Mouse (Mus musculus) right cerebral cortex, postnatal 4 days (tissue): ENCODE measurements around the gene Stx7.
"Not testable (repeated sequence)": the region's sequence is repeated elsewhere in the genome, so short reads cannot be mapped to it uniquely, and the experiment has no call there.

Experiments
- DNase-seq: peaks from one replicate; pipeline ENCODE4 v3.0.0-alpha.2; 2022

Stx7 gene

DNA sequence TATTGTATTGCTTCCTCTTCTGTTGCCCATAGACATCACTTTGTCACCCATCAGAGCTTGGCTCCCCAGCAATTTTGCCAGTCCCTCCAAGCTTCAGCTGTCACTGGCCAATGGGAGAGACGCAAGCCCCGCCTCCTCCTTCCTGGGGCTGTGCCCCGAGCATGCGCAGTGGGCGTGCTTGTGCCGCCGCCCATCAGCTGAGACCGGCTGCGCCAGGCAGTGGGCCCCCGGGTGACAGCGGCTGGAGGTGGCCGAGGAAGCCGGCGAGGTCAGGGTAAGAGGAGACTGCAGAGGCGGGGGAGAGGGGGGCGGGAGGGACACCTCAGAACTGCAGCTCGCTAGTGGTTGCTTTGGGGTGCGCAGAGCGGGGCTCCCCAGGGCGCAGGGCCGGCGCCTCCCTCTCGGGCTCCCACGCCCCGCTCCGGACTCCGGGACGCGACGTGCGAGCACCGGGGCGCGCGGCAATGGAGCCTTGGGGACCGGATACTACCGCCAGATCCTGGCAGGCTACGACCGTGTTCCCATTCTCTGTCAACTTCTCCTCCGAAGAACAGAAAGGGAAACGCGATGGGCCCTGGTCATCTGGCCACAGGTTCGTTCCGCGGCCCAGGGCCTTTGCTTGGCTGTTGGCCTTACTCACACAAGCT lies at the start of gene Stx7:
TSS of gene Stx7 (plus strand) at position 168 of the 647 bp plus-strand sequence.
- peak; percentile 89 for DNase-seq

DNA sequence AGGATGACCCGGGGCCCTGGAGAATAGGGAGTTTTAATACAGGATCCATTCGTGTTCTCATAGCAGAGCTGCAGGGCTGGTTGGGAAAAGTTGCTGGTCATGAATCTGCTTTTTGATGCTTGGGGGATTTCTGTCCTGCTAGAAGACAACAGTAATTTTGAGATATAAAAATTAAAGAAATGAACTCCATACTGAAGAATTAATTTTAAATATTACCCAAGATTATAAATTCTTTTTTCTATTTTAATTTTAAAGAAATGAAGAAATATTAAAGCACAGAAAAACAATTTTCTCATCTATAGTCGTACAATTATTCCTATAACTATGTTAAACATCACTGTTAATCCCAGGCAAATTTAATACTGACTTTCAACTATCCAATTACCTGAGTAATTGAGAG lies 47.3 kb upstream of the Stx7 start, which contains the start of gene Taar8c:
TSS of gene Taar8c (minus strand) at position 101 of the 400 bp plus-strand sequence.
- not testable (repeated sequence) for DNase-seq

DNA sequence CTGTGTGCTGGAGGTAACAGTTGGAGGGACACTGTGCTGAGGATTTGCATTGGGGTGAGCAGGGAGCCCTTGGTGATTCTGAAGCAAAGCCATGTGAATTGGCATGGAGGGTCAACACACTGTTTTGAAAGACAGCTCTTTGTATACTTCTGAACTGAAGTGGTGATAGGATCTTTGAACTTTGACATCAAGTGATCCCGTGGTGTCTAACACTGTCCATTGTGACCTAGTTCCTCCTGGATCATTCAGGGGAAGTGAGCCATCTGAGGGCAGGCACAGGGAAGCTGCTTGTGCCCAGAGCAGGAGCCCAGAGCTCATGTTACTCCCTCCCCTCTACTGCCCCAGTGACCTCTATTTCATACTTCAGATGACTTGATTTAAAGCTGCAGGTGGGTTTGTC lies 45.8 kb upstream of the Stx7 start:
- DNase-seq: not testable (repeated sequence)

DNA sequence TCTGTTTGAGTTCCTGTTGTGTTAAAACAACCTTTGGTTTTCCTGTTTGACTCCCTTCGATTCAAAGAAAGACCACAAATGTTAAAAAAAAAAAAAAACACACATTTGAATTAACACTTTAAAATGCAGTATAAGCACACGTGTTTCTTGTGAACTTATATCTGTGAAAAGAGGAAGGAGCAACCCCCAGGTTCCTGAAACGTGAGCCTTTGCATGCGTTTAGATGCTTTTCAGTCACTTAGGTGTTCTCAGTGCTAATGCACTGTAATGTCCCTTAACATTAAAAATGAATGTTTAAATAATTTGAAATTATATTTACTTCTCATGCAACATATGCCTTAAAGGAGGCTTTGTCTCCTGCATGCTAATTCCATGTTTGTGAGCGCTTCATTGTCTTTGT lies 41.4 kb upstream of the Stx7 start:
- no peak for DNase-seq

DNA sequence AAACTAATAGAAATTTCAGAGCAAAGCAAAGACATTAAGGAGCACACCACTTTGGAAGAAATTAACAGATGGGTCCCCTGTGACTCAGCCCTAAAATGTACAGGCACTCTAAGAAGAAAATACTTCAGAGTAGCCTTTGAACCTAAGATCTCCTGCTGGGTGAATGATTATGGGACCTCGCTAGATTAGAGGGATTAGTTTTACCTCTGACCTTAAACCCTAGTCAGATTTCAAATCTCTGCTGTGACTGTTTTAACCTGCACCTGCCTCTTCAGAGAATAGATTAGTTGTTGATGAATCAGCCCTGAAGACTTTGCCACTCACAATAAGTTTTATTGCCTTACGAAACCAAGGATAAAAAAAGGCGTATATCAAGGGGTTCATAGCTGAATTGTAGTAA lies 40.9 kb upstream of the Stx7 start:
- no peak for DNase-seq

DNA sequence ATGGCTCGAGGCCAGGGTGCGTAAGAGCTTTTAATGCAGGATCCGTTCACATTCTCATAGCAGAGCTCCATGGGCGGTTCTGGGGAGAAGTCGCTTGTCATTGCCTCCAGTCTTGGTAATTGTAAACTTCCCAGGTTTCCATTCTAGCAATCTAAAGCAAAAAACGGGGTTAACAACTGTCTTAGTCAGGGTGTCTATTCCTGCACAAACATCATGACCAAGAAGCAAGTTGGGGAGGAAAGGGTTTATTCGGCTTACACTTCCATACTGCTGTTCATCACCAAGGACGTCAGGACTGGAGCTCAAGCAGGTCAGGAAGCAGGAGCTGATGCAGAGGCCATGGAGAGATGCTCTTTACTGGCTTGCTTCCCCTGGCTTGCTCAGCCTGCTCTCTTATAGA lies 39.7 kb upstream of the Stx7 start, which contains the start of gene Taar9:
TSS of gene Taar9 (minus strand) at position 101 of the 400 bp plus-strand sequence.
- not testable (repeated sequence) for DNase-seq

DNA sequence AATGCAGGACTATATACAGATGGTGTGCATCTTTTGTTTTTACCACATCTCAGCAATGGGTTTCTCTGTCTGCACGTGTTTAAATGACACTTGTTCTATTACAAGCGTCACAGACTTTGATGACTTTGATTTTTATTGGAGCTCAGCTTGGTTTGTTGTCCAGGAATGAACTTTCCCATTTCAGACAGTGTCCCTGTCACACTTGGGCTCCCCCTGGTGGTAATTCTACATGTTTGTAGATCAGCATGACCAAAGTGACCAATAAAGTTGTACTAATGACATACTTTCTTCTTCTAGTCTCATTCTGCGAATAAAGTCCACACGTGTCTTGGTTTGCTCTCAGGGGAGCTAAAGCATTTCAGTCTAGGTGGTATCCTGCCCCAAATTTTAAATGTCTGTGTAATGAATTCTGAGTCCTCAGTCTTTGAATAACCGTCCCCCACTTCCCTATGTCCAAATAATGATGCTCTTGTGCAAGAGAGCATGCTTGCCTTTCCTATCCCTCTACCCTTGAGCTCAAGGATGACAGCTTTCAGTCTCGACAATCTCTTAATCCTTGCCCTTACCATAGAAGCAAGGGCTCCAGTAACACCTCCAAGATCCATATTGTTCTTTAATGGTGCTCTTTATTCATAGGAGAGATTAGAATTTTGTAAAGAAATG lies 37.9 kb upstream of the Stx7 start:
- peak; percentile 22 for DNase-seq

DNA sequence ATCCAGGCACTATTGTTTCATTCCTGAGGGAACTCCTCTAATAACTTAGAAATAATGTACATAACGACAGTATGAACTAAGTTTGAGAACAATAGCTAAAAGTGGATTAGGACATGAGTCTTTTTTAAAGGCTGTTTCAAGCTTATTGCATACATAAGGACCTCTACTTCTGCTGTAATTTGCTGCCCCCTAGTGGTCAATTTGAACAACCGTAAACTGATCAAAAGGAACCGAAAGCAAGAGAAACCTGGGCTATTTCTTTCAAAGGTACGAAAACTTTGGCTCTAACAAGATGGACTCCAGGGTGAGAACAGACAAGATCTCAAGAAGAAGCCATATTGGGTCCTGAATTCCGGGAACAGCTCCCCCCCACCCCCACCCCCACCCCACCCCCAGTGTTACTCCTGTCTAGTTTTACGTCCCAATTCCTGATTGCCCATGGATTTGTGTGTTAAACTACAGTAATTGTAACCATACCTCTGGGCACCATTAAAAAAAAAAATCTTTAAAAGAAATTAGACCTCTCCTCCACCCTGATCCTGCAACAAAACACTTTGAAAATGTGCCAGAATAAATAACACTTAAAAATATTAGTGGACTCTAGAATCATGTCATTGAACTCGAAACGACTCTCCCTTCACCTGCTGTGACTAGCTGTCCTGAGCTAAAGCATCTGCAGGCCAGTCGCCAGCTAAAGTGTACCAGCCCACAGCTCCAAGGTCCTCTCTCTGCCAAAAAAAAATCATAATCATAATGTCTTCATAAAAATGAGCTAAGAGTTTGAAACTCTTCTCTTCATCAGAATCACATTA lies 17.4 kb upstream of the Stx7 start:
- peak; percentile 48 for DNase-seq

DNA sequence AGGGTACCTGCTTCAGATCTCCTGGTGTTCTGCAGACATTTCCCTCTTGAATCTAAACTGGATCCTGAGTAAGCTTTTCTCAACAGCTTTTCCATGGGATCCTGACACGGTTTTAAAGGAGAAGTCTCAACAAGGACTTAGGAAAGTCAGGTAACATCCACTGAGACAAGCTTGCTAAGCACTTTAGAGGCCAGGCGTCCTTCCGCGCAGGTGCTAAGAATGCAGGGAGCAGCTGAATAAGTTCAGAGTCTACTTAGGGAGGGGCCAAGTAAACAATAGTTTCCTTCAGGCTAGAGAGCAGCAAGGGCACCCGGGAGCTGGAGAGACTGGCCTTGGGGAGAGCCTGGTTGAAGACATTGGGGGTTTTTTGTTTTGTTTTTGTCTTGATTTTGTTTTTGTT lies 16.8 kb upstream of the Stx7 start:
- no peak for DNase-seq

DNA sequence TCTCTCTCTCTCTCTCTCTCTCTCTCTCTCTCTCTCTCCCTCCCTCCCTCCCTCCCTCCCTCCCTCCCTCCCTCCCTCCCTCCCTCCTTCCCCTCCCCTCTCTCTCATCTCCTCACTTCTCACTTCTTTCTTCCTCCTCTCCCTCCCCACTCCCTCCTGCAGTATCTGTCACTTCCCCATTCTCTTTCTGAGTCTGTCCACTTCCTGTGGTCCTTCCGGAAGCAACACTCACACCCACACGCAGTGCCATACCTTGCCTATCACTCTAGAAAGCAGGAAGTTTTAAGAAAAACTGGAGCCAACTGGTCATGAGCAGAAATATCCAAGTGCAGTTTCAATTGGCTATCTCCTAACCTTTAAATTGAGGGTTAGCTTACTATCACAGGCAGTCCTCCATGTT lies 16.0 kb upstream of the Stx7 start:
- DNase-seq: no peak

DNA sequence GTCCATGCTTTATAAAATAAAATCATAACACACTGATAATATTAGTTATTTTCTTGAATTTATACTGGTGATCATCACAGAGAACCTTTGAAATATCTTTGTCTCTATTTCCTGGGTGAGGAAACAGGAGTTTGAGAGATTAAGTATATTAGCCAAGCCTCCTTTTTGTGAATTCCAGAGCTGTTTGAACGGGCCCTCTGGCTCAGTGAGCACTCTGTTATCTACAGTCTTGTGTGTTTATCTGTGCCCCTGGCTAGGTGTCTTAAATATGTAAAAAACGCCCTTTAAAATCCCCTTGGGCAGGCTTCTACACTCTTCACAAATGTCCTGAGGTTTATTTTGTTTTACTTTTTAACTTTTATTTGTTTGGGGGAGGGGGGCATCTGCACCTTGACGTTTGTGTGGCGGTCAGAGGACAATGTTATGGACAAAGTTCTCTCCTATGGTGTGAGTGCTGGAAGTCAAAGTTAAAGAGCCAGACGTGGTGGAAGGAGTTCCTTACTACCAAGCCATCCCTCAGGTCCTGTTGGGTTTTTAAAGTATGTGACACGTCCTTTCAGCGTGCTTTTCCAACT lies 14.9 kb upstream of the Stx7 start:
- no peak for DNase-seq

DNA sequence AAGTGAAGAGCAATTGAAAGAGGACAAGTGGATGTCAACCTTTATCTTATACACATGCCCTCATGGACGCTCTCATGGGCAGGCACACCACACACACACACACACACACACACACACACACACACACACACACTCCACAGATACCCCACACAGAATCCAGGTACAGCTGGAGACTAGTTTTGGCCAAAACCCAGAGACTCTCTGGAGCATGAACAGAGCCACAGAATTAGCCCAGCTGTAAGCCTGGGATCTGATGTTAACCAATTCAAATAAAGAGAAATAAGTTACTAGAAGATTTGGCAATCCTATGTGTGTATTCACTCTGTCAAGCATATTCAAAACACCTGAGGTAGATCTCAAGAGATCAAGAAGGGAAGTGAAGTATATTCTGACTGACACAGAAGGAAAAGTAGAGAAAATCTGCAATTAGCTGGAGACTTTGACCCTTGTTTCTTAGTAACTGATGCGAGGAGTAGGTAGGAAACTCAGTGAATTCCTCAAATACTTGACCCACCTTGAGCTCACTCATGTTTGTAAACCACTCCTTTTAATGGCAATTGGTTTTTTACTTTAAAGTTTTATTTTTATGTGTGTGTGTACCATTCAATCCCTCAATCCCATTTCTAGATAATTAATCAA lies 10.4 kb upstream of the Stx7 start:
- no peak for DNase-seq

DNA sequence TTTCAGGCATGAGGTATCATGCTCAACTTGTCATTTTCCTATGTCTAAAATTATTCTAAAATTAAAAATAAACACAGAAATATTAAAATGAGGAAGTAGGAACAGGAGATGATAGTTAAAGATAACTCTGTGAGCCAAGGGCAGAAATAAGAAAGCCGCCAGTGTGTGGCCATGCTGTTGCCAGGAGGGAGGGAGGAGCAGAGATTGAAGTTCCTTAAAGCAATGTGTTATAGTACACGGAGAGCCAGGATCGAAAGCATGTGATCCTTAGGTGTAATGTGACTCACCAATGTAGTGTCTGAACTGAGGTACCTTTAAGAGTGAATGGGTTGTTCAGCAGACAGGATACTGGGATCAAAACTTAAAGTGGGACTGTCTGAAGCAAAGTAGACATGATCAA lies 6.4 kb upstream of the Stx7 start:
- DNase-seq: no peak

DNA sequence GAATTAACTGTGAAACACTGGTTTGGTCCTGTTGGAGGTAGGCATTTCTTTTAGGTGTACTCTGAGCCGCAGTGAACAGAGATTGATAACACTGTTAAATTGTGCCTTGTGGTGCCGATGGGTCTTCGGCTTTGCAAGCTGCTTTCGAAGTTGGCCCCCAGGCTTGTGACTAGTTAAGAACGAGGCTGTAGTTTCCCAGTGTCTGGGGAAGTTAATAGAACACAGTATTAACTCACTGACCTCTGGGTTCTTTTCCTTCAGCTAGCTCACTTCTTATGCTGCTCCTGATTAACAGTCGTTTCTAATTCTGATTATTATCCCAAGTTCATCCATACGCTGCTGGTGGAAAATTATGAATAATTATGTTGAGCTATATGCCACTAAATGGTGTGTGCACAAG lies 984 bp downstream of the Stx7 start:
- DNase-seq: no peak

DNA sequence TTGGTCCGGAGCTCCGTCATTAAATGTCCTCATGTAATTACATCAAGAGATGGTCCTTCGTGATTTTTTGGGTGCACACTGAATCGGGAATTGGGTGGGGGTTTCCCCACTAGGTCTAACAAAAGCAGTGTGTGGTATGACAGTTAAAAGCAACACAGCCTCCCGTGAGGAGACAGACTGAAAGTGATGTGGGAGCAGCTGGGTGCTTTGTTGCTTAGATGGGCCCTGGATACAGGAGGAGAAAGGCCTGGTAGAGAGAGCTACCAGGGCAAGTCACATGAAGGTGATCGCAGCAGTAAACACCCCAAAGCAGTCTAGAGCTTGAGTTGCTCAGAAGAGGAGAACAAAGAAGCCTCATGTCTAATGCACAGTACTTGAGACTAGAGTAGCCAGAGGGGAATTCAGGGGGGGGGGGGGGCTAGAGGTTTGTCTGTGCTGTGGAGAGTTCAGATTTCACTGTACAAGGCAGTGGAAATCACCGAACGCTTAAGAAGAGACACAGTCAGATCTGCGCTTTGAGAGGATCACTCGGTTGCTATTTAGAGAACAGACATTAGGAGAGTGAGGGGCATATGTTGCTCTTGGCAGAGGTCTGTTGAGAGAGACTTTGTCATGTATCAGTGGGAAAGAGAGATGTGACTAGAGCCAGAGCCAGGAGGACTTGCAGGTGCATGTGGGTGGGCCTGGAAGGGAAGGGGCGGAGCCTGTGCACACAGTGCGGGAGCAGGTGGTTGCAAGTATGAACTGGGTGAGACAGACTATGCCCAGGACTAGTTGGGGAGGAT lies 9.6 kb downstream of the Stx7 start:
- no peak for DNase-seq

DNA sequence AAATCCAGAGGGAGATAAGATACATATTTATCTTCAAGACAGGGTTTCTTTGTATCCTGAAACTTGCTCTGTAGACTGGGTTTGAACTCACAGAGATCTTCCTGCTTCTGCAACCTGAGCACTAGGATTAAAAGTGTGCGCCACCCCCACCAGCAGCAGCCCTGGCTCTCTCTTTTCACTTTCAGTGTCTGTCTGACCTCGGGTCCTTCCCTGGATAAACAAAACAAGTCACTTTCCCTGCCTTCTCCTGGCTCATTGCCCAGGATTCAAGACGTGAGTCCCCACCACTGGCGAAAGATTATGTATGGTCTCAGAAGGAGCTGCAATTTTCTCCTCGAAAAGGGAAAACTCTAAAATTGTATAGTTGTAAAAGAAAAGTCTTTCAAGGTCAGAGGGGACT lies 10.5 kb downstream of the Stx7 start:
- DNase-seq: no peak

DNA sequence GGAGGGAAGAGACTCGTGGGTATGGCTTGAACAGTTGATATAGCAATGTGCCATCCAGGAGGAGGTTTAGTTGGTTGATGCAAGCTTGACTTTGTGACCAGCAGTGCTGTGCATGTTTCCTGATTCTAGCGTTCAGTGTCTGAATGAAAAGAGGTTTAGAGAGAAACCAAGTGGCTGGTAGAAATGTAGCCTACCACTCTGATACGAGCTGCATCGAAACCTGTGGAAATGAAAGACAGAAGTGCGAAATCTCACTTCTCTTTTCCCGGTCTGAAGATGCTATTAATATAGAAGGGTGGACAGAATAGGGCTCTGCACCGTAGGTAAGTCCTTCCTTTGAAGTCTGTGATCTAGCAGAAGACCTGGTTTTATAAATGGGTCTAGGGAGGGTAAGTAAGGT lies 11.2 kb downstream of the Stx7 start:
- no peak for DNase-seq

DNA sequence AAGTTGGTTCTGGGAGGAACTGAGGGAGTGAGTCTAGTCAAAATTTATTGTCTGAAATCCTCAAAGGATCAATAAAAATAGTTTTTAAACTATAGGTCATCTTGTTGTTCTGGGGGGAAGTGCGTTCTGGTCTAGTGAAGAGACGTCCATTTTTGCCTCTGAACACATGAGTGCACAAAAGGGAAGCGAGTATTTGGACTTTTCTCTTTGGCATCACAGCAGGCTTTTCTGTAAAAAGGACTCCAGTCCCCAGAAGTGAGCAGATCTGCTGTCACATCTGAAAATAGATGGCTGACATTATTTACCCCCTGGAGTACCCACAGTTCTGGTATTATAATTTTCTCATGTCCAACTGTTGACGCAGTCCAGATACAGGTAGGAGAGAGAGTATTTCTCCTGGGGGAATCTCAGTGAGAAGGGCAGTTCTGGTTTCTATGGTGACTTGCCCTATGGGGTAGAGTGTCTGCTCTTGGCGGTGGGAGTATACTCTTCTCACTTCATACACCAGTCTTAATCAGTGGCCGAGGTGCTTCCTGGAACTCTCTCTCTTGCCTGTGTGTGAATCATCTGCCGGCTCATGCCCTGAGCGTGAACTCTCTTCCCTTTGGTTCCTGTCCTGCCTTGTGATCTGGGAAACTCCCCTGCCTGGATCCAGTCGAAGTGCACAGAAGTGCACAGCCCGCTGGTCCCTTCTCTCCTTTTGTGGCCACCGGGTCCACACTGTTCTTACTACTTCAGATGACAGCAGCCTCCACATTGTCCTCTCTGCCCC lies 15.2 kb downstream of the Stx7 start:
- no peak for DNase-seq

DNA sequence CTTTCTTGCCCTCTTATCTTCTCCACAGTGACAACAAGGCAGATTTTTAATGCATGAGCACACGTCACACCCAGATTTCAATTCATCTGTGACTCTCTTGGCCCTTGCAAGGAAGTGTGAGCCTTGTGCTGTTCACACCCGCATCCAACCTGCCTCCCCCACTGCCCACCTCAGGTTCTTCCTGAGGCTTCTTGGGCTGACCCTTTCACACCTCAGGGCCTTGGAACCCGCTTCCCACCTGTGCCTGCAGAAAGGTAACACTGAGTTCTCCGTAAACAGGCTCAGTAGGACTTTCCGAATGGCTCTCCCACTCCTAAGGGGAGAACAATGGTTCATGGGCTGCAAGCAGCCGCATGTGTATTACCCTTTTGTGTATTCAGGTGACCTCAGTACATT lies 15.8 kb downstream of the Stx7 start:
- no peak for DNase-seq

DNA sequence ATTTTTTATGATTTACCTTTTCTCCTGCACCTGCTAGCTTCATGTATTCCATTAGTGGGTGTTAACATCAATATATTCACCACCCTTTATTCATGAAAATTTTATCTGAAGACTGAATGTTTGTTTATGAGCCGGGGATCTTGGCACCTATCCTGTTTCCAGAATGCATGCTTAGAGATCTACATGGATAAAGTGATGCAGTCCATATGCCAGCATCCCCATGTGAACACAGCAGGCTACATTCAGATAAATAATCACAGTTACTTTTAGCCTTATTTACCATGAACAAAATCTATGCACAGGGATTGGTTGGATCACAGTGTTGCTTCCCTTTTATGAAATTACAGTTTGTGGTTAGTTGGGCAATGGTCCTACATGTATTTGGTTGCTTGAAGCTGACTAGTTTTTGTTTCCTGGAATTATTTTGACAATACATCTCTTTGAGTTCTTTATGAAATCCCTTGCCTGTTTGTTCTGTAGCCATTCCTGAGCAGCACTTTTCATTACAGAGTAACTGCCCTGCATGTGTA lies 16.5 kb downstream of the Stx7 start:
- DNase-seq: no peak

DNA sequence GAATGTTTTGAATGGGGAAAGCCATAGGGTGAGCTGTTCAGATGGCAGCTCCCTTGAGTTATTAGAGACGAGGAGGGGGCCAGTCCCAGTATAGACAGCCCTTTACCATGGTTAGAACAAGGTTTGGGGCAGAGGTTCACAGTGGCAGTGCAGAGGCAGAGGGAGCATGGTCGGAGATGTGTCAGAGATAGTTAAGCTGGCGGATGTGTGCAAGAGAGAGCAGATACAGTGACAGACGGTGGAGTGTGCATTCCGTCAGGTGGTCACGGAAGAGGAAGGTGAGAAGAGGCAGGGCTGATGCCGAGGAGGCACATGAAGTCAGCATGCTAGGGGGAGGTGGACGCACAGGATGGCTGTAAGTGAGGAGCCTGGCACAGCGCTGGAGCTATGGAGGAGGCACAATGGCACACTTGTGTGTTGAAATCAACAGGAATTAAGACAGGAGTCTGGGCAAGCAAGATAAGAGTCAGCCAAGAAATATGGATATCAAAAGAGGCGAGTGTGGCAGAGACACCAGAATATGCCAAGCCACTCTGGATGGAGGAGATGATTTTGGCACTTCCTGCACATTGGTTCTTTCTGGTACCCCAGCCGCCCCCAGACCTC lies 19.0 kb downstream of the Stx7 start:
- no peak for DNase-seq
